Mouse (Mus musculus) intestine, postnatal 0 days (tissue): Measurements from ENCODE around the gene Dnah5. TPM values are rescaled to one million over a fixed set of nuclear protein-coding genes. Genes with fewer than 3 reads are reported as not detected.
A peak's percentile ranks its signal among the peaks of the same experiment; 100 is the strongest.
"Not testable (repeated sequence)": the region's sequence is repeated elsewhere in the genome, so short reads cannot be mapped to it uniquely, and the experiment has no call there.

Experiments used
- ATAC-seq: fragments of 200-750 bp; cut with Nextera tagmentation; 2 replicates; pipeline ENCODE4 v1.8.0; 2017; ENCODE audit warnings: mild to moderate bottlenecking, moderate TSS enrichment, moderate library complexity
- H3K27ac ChIP-seq: fragments of 300-500 bp; sonication (generic); 2 replicates; pipeline ENCODE4 v1.5.1; 2014; ENCODE audit warnings: mild to moderate bottlenecking, low read depth, low read length, moderate library complexity
- H3K27me3 ChIP-seq: fragments of 300-500 bp; sonication (generic); replicated peaks from 2 replicates; pipeline ENCODE4 v1.6.1; 2014; ENCODE audit warnings: low read length, mixed read lengths; ENCODE audit not compliant: control insufficient read depth, insufficient read depth
- H3K36me3 ChIP-seq: fragments of 300-500 bp; sonication (generic); 2 replicates; pipeline ENCODE4 v1.6.1; 2014; ENCODE audit warnings: mild to moderate bottlenecking, moderate library complexity; ENCODE audit not compliant: control insufficient read depth, insufficient read depth
- H3K4me1 ChIP-seq: fragments of 300-500 bp; sonication (generic); replicated peaks from 2 replicates; pipeline ENCODE4 v1.6.1; 2014; ENCODE audit warnings: antibody characterized with exemption, low read length, mixed read lengths; ENCODE audit not compliant: control insufficient read depth, insufficient read depth
- H3K4me2 ChIP-seq: fragments of 300-500 bp; sonication (generic); replicated peaks from 2 replicates; pipeline ENCODE4 v1.6.1; 2014; ENCODE audit warnings: low read depth, mild to moderate bottlenecking, moderate library complexity
- H3K4me3 ChIP-seq: fragments of 300-500 bp; sonication (generic); 2 replicates; pipeline ENCODE4 v1.5.1; 2014; ENCODE audit warnings: low read depth, low read length
- H3K9ac ChIP-seq: fragments of 300-500 bp; sonication (generic); 2 replicates; pipeline ENCODE4 v1.6.1; 2014; ENCODE audit warnings: mild to moderate bottlenecking, low read depth, low read length
- H3K9me3 ChIP-seq: fragments of 300-500 bp; sonication (generic); 2 replicates; pipeline ENCODE4 v1.6.1; 2016; ENCODE audit warnings: mixed run types; ENCODE audit not compliant: control insufficient read depth
- CTCF ChIP-seq: sonication (generic); IDR thresholded peaks from 2 replicates; pipeline ENCODE4 v1.5.1; 2016; ENCODE audit warnings: low read depth, mild to moderate bottlenecking, control low read depth, antibody characterized with exemption, moderate library complexity
- WGBS: fragments of 180-500 bp; shearing (Covaris S2); extraction: QIAGEN DNeasy Blood & Tissue Kit; methylation state at CpG from one replicate; pipeline ENCODE4 v1.1.7; 2014; 5-methylcytosine and 5-hydroxymethylcytosine counted together
- polyA plus RNA-seq: library from polyadenylated mRNA; unstranded; fragments of >200 nt; fragmentation: Nextera tagmentation; extraction: Ambion mirVana; gene quantifications from 2 replicates; pipeline ENCODE4 v1.2.1, GENCODE M21; 2015

Dnah5 gene
- polyA plus RNA-seq, 1 experiment from 2014 or later = 0.01 TPM

- Histone ChIP-seq H3K4me3 (no peak overlapping the region), H3K27me3 (no peaks in the 10 kb centered on the region), H3K27ac (no peak overlapping the region), H3K4me2 (no peak overlapping the region), H3K36me3 (no peaks in the 10 kb centered on the region), H3K9me3 (no peaks in the 10 kb centered on the region), H3K4me1 (no peaks in the 10 kb centered on the region), H3K9ac (no peak overlapping the region)
- ATAC-seq = no peak
- no peak for TF ChIP-seq CTCF
- WGBS = 77% methylated on average over 8 of the region's 8 CpGs
These were observed 195.7 kb downstream of the Dnah5 start for GRCm38 (mm10) chr15:28399258-28399657.

- no peak overlapping the region for H3K9ac ChIP-seq
- H3K27me3 ChIP-seq = no peaks in the 10 kb centered on the region
- H3K36me3 ChIP-seq = no peaks in the 10 kb centered on the region
- H3K4me2 ChIP-seq = no peak overlapping the region
- TF ChIP-seq CTCF = no peak
- H3K9me3 ChIP-seq = no peaks in the 10 kb centered on the region
- ATAC-seq = peak; percentile 56
- no peak overlapping the region for H3K4me3 ChIP-seq
- WGBS = 42% methylated on average over 3 of the region's 3 CpGs
- no peaks in the 10 kb centered on the region for H3K4me1 ChIP-seq
- H3K27ac ChIP-seq = no peak overlapping the region
These were observed 201.1 kb downstream of the Dnah5 start for GRCm38 (mm10) chr15:28404630-28405029.

GRCm38 (mm10) chr15:28405136-28405535 lies 201.6 kb downstream of the Dnah5 start:
- Histone ChIP-seq H3K9ac (no peak overlapping the region), H3K27ac (no peak overlapping the region), H3K9me3 (no peaks in the 10 kb centered on the region), H3K36me3 (no peaks in the 10 kb centered on the region), H3K4me3 (no peak overlapping the region), H3K27me3 (no peaks in the 10 kb centered on the region), H3K4me2 (no peak overlapping the region), H3K4me1 (no peaks in the 10 kb centered on the region)
- 26% methylated on average over 2 of the region's 2 CpGs for WGBS
- no peak for ATAC-seq
- no peak for TF ChIP-seq CTCF

- Histone ChIP-seq H3K4me3 (no peak overlapping the region), H3K4me1 (no peaks in the 10 kb centered on the region), H3K4me2 (no peak overlapping the region), H3K27ac (no peak overlapping the region), H3K9me3 (no peaks in the 10 kb centered on the region), H3K27me3 (no peaks in the 10 kb centered on the region), H3K9ac (no peak overlapping the region), H3K36me3 (no peaks in the 10 kb centered on the region)
- no peak for TF ChIP-seq CTCF
- WGBS = 82% methylated on average over 4 of the region's 4 CpGs
- no peak for ATAC-seq
These were observed 236.2 kb downstream of the Dnah5 start for GRCm38 (mm10) chr15:28439702-28440101.

- TF ChIP-seq CTCF = no peak
- 97% methylated on average over 4 of the region's 4 CpGs for WGBS
- H3K4me3 ChIP-seq = no peak overlapping the region
- H3K4me1 ChIP-seq = no peaks in the 10 kb centered on the region
- H3K9me3 ChIP-seq = no peaks in the 10 kb centered on the region
- H3K36me3 ChIP-seq = no peaks in the 10 kb centered on the region
- H3K9ac ChIP-seq = no peak overlapping the region
- H3K4me2 ChIP-seq = no peak overlapping the region
- H3K27me3 ChIP-seq = no peaks in the 10 kb centered on the region
- ATAC-seq = no peak
- H3K27ac ChIP-seq = no peak overlapping the region
These were observed 240.9 kb downstream of the Dnah5 start for GRCm38 (mm10) chr15:28444494-28444893.

- not testable (repeated sequence) for H3K36me3 ChIP-seq, ATAC-seq, H3K4me3 ChIP-seq, H3K27ac ChIP-seq, H3K4me1 ChIP-seq, H3K9me3 ChIP-seq, H3K27me3 ChIP-seq, H3K4me2 ChIP-seq, H3K9ac ChIP-seq
- 95% methylated on average over 2 of the region's 2 CpGs for WGBS
These were observed 257.7 kb downstream of the Dnah5 start for GRCm38 (mm10) chr15:28461091-28461778.
